Mouse (Mus musculus) stomach, embryonic 15.5 days (tissue): Measurements from ENCODE around the gene Grhpr. TPM values are rescaled to one million over a fixed set of nuclear protein-coding genes. Genes with fewer than 3 reads are reported as not detected.
A peak's percentile ranks its signal among the peaks of the same experiment; 100 is the strongest.

ENCODE experiments used
- ATAC-seq: fragments of 200-750 bp; cut with Nextera tagmentation; 2 replicates; pipeline ENCODE4 v1.8.0; 2017; ENCODE audit warnings: low read depth, moderate number of reproducible peaks, moderate TSS enrichment; ENCODE audit not compliant: insufficient read depth, low FRiP score
- H3K27ac ChIP-seq: fragments of 300-500 bp; sonication (generic); 2 replicates; pipeline ENCODE4 v1.5.1; 2015; ENCODE audit warnings: mild to moderate bottlenecking, inconsistent platforms
- H3K27me3 ChIP-seq: fragments of 300-500 bp; sonication (generic); replicated peaks from 2 replicates; pipeline ENCODE4 v1.6.1; 2015; ENCODE audit warnings: inconsistent platforms
- H3K36me3 ChIP-seq: fragments of 300-500 bp; sonication (generic); 2 replicates; pipeline ENCODE4 v1.6.1; 2015; ENCODE audit warnings: inconsistent platforms
- H3K4me1 ChIP-seq: fragments of 300-500 bp; sonication (generic); 2 replicates; pipeline ENCODE4 v1.6.1; 2015; ENCODE audit warnings: inconsistent platforms
- H3K4me2 ChIP-seq: fragments of 300-500 bp; sonication (generic); 2 replicates; pipeline ENCODE4 v1.6.1; 2015; ENCODE audit warnings: mild to moderate bottlenecking, inconsistent platforms
- H3K4me3 ChIP-seq: fragments of 300-500 bp; sonication (generic); replicated peaks from 2 replicates; pipeline ENCODE4 v1.5.1; 2015; ENCODE audit warnings: inconsistent platforms
- H3K9ac ChIP-seq: fragments of 300-500 bp; sonication (generic); 2 replicates; pipeline ENCODE4 v1.6.1; 2015; ENCODE audit warnings: inconsistent platforms
- H3K9me3 ChIP-seq: fragments of 300-500 bp; sonication (generic); 2 replicates; pipeline ENCODE4 v1.6.1; 2016; ENCODE audit warnings: inconsistent platforms
- WGBS: fragments of 180-500 bp; shearing (Covaris S2); methylation state at CpG from one replicate; pipeline ENCODE4 v1.1.7; 2015; 5-methylcytosine and 5-hydroxymethylcytosine counted together
- polyA plus RNA-seq: library from polyadenylated mRNA; unstranded; fragments of >200 nt; fragmentation: Nextera tagmentation; extraction: Ambion mirVana; gene quantifications from 2 replicates; pipeline ENCODE4 v1.2.1, GENCODE M21; 2015

The Grhpr gene
- polyA plus RNA-seq, 1 experiment from 2014 or later: 79.2 TPM

DNA sequence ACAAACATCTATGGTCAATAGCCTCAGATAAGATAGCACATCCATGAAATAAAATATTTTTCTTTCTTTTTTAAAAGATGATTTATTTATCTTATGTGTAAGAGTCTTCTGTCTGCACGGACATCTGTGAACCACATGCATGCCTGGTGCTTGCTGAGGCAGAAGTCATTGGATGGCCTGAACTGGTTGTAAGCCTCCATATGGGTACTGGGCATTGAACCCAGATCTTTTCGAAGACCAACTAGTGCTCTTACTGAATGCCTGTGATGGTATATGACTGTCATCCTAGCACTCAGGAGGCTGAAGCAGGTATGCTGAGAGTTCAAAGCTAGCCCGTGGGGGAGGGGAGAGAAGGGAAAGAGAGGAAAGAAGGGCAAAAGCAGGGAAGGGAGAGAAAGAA, 16.9 kb downstream of the Grhpr start:
- 0 out of 2 replicates have a peak, but pooled peaks cover 5% of the 10 kb centered on the region for H3K36me3 ChIP-seq
- no peak for ATAC-seq
- H3K4me3 ChIP-seq: no peak overlapping the region
- no peak overlapping the region for H3K27ac ChIP-seq
- H3K9ac ChIP-seq: no peak overlapping the region
- no peaks in the 10 kb centered on the region for H3K27me3 ChIP-seq
- no peaks in the 10 kb centered on the region for H3K4me1 ChIP-seq
- H3K4me2 ChIP-seq: no peak overlapping the region
- 73% methylated on average over 3 of the region's 3 CpGs for WGBS
- no peaks in the 10 kb centered on the region for H3K9me3 ChIP-seq

- Histone ChIP-seq H3K4me1 (no peaks in the 10 kb centered on the region), H3K27ac (no peak overlapping the region), H3K4me2 (no peak overlapping the region), H3K4me3 (no peak overlapping the region), H3K9me3 (no peaks in the 10 kb centered on the region), H3K9ac (no peak overlapping the region), H3K36me3 (0 out of 2 replicates have a peak, but pooled peaks cover 1% of the 10 kb centered on the region), H3K27me3 (no peaks in the 10 kb centered on the region)
- ATAC-seq: no peak
- 85% methylated on average over 6 of the region's 6 CpGs for WGBS
Observed at GRCm38 (mm10) chr4:45000001-45000400, 18.8 kb downstream of the Grhpr start.

- 67% methylated on average over 3 of the region's 3 CpGs for WGBS
- H3K27ac ChIP-seq: no peak overlapping the region
Observed at GRCm38 (mm10) chr4:45005452-45005851, 24.3 kb downstream of the Grhpr start.

GRCm38 (mm10) chr4:45010806-45011415, 29.7 kb downstream of the Grhpr start:
- Histone ChIP-seq H3K27ac (peak overlapping the region; percentile 96), H3K9ac (peak overlapping the region; percentile 70; the same call in 1 of the 2 replicates), H3K27me3 (no peaks in the 10 kb centered on the region), H3K36me3 (no peaks in the 10 kb centered on the region), H3K4me3 (peak overlapping the region; percentile 68), H3K4me2 (peak overlapping the region; percentile 67), H3K9me3 (no peaks in the 10 kb centered on the region), H3K4me1 (peaks cover 17% of the 10 kb centered on the region)
- ATAC-seq: no peak
- 8% methylated on average over 11 of the region's 11 CpGs for WGBS

More at GRCm38 (mm10) chr4:45005452-45005851, 24.3 kb downstream of the Grhpr start:
- Histone ChIP-seq H3K9me3 (no peaks in the 10 kb centered on the region), H3K4me3 (no peak overlapping the region), H3K4me2 (no peak overlapping the region), H3K27me3 (no peaks in the 10 kb centered on the region), H3K9ac (no peak overlapping the region), H3K4me1 (0 out of 2 replicates have a peak, but pooled peaks cover 9% of the 10 kb centered on the region), H3K36me3 (no peaks in the 10 kb centered on the region)
- ATAC-seq: no peak

- Histone ChIP-seq H3K27ac (peak overlapping the region; percentile 96), H3K9ac (peak overlapping the region; percentile 70)
- no peak for ATAC-seq
Observed at GRCm38 (mm10) chr4:45011581-45012104, 30.4 kb downstream of the Grhpr start.

GRCm38 (mm10) chr4:45012105-45012975, 31.1 kb downstream of the Grhpr start, which contains the start of gene Zbtb5:
Gene Zbtb5, minus strand, starts transcription at chr4:45012412.
- no peaks in the 10 kb centered on the region for H3K9me3 ChIP-seq
- H3K27me3 ChIP-seq: no peaks in the 10 kb centered on the region
- peak within 1 kb of the TSS; percentile 70 for H3K9ac ChIP-seq
- H3K4me3 ChIP-seq: peak within 1 kb of the TSS; percentile 68
- peak within 1 kb of the TSS; percentile 96 for H3K27ac ChIP-seq
- H3K4me1 ChIP-seq: peaks cover 17% of the 10 kb centered on the region
- H3K4me2 ChIP-seq: peak within 1 kb of the TSS; percentile 70
- ATAC-seq: peak; percentile 98
- WGBS: under 1% methylated on average over 57 of the region's 63 CpGs
- no peaks in the 10 kb centered on the region for H3K36me3 ChIP-seq

More at GRCm38 (mm10) chr4:45011581-45012104, 30.4 kb downstream of the Grhpr start:
- Histone ChIP-seq H3K9me3 (no peaks in the 10 kb centered on the region), H3K36me3 (no peaks in the 10 kb centered on the region), H3K4me1 (peaks cover 17% of the 10 kb centered on the region), H3K4me3 (peak overlapping the region; percentile 68), H3K4me2 (peak overlapping the region; percentile 67), H3K27me3 (no peaks in the 10 kb centered on the region)
- under 1% methylated on average over 31 of the region's 31 CpGs for WGBS

GRCm38 (mm10) chr4:45013031-45013431, 31.8 kb downstream of the Grhpr start:
- no peak for ATAC-seq
- H3K27ac ChIP-seq: peak overlapping the region; percentile 89
- peaks cover 17% of the 10 kb centered on the region for H3K4me1 ChIP-seq
- H3K4me3 ChIP-seq: peak overlapping the region; percentile 66
- H3K27me3 ChIP-seq: no peaks in the 10 kb centered on the region
- H3K9me3 ChIP-seq: no peaks in the 10 kb centered on the region
- under 1% methylated on average over 13 of the region's 13 CpGs for WGBS
- peak overlapping the region; percentile 49 for H3K9ac ChIP-seq
- H3K36me3 ChIP-seq: no peaks in the 10 kb centered on the region
- peak overlapping the region; percentile 70 for H3K4me2 ChIP-seq

DNA sequence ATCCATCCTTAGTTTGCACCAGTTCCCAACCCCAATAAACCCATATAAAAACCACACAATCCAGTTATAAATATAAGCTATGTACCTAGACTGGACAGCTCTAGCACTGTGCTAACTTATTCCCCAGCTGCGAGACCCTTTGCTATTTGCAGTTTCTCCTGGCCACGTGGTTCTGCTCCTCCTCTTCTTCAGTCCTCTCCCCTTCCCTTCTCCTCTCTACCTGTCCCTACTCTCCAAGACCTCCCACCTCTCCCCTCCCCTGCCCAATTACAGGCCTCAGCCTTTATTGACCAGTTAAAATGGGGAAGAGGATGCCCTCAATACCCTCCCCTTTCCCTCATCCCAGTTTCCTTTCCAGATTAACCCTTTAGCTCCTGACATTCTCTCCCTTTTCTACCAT, 32.3 kb downstream of the Grhpr start:
- 0% methylated on average over 2 of the region's 2 CpGs for WGBS

DNA sequence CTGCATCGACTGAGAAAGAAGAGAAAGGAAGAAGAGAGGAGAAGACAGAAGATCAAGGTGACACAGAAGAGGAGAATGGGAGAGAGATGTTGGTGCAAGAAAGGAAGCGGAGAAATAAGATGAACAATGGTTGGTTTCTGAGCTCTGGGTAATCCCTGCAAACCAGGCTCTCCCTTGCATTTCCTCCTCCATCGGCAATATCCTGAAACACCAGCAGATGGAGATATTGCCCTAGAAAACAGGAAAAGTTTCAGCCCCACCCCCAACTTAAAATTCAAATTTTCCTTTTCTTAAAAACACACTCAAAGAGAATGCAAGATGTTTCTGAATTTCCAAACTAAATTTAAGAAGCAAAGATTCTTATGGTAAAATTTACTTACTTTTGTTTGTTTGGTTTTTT, 34.4 kb downstream of the Grhpr start:
- 13% methylated on average over 3 of the region's 3 CpGs for WGBS

More for the DNA sequence above, 32.3 kb downstream of the Grhpr start:
- Histone ChIP-seq H3K4me2 (peak overlapping the region; percentile 70), H3K36me3 (no peaks in the 10 kb centered on the region), H3K4me1 (peaks cover 17% of the 10 kb centered on the region), H3K9ac (0 out of 2 replicates have a peak overlapping the region, but pooled peaks have one; percentile 12), H3K27ac (peak overlapping the region; percentile 89; the same call in 1 of the 2 replicates), H3K9me3 (no peaks in the 10 kb centered on the region), H3K4me3 (peak overlapping the region; percentile 66), H3K27me3 (no peaks in the 10 kb centered on the region)
- no peak for ATAC-seq

GRCm38 (mm10) chr4:45018452-45018980, 37.3 kb downstream of the Grhpr start, which contains the start of gene Polr1e:
Gene Polr1e, plus strand, starts transcription at chr4:45018583.
- Histone ChIP-seq H3K9ac (peak within 1 kb of the TSS; percentile 58), H3K9me3 (no peaks in the 10 kb centered on the region), H3K4me1 (peaks cover 13% of the 10 kb centered on the region), H3K4me3 (peak within 1 kb of the TSS; percentile 76), H3K4me2 (peak within 1 kb of the TSS; percentile 95), H3K27me3 (no peaks in the 10 kb centered on the region), H3K36me3 (no peaks in the 10 kb centered on the region), H3K27ac (0 out of 2 replicates have a peak within 1 kb of the TSS, but pooled peaks have one; percentile 2)
- under 1% methylated on average over 29 of the region's 29 CpGs for WGBS
- peak; percentile 89 for ATAC-seq

More for the DNA sequence above, 34.4 kb downstream of the Grhpr start:
- Histone ChIP-seq H3K4me1 (peaks cover 19% of the 10 kb centered on the region), H3K27me3 (no peaks in the 10 kb centered on the region), H3K9me3 (no peaks in the 10 kb centered on the region), H3K4me3 (no peak overlapping the region), H3K4me2 (no peak overlapping the region), H3K9ac (no peak overlapping the region), H3K36me3 (no peaks in the 10 kb centered on the region), H3K27ac (no peak overlapping the region)
- ATAC-seq: no peak

DNA sequence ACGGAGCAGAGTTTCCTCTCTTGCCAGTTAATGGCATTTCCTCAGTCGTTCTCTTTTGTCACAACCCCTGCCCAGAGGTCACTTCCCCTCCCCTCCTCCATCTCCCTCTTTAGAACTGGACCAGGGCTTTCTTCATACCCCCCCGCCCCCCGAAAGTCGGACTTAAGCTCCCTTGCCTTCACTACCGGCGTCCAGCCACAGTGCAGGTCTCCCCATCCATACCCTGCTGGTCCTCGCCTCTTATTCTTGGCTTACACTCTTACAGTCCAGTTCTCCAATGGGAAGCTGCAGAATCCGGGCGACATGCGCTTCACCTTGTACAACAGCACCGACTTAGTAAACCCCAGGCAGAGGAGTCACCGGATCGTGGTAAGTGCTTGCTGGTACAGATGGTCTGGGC, 37.8 kb downstream of the Grhpr start:
- H3K4me3 ChIP-seq: peak overlapping the region; percentile 76
- peak; percentile 23; the same call in 1 of the 2 replicates for ATAC-seq
- WGBS: 1% methylated on average over 14 of the region's 14 CpGs

More for the DNA sequence above, 37.8 kb downstream of the Grhpr start:
- H3K9ac ChIP-seq: peak overlapping the region; percentile 58
- no peaks in the 10 kb centered on the region for H3K9me3 ChIP-seq
- peak overlapping the region; percentile 95 for H3K4me2 ChIP-seq
- H3K27me3 ChIP-seq: no peaks in the 10 kb centered on the region
- no peaks in the 10 kb centered on the region for H3K36me3 ChIP-seq
- 0 out of 2 replicates have a peak overlapping the region, but pooled peaks have one; percentile 2 for H3K27ac ChIP-seq
- peaks cover 11% of the 10 kb centered on the region for H3K4me1 ChIP-seq
